Mouse (Mus musculus): ENCODE data around the gene Ssx9. TPM values are rescaled to one million over a fixed set of nuclear protein-coding genes. Genes with fewer than 3 reads are reported as not detected.
"Not testable (repeated sequence)": the region's sequence is repeated elsewhere in the genome, so short reads cannot be mapped to it uniquely, and the experiment has no call there.

Gene Ssx9
- not detected for polyA plus RNA-seq (2012; fragmentation: generic; extraction: Trizol)
- long read RNA-seq, experiment 1, result 0 reads
- long read RNA-seq, experiment 2, result 0 reads

DNA sequence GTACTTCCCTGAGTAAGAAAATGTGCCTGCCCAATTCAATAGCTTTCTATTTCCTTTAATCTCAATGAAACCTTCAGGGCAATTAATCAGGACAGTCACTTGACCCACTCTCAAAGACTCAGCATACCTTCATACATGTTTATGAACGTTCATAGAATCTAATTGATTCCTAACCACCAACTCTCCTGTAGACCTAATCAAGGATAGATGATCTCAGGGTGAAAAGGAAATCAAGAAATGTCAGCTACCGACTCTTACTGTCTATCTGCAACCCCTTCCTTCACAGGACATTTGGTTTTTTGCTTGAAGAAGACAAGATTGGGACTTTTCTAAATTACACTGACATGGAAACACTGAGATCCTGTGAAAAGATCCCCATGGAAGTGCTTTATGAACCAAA is at the start of gene Ssx9:
TSS of gene Ssx9 (plus strand) at position 301 of the 400 bp plus-strand sequence.
- not testable (repeated sequence) for H3K27me3 ChIP-seq (ENCODE audit: control insufficient read depth, insufficient read depth, insufficient read length); H3ac ChIP-seq (ENCODE audit: control insufficient read depth, insufficient read length, low read depth); H3K36me3 ChIP-seq (ENCODE audit: control insufficient read depth, insufficient read depth); H3K79me3 ChIP-seq (ENCODE audit: low read depth); H3K4me3 ChIP-seq (ENCODE audit: insufficient read depth, poor library complexity, severe bottlenecking); H3K79me2 ChIP-seq (ENCODE audit: control insufficient read depth, insufficient read depth)

DNA sequence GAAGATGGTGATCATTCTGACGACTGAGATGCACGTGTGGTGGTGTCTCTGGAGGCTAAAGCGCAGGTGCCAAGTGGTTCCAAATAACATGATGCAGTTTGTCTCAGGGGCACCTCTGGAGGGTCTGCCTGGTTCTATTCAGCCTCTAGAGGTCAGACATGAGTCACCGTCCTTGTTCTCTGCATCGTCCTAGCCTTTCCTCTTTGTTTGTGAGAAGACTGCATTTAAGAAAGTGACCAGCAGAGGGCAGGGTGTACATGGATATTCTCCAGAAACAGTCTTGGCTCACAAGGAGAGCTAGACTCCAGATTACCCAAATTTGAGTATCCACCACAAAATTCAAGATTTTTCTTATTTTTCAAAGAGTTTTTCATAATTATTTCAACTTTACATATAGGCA is 15.3 kb upstream of the Ssx9 start:
- no peaks in the 10 kb centered on the region for H3K36me3 ChIP-seq (ENCODE audit: control insufficient read depth, insufficient read depth)
- no peaks in the 10 kb centered on the region for H3K79me2 ChIP-seq (ENCODE audit: control insufficient read depth, insufficient read depth)
- no peaks in the 10 kb centered on the region for H3K79me3 ChIP-seq (ENCODE audit: low read depth)
- no peaks in the 10 kb centered on the region for H3K27me3 ChIP-seq (ENCODE audit: control insufficient read depth, insufficient read depth, insufficient read length)
- no peak overlapping the region for H3ac ChIP-seq (ENCODE audit: control insufficient read depth, insufficient read length, low read depth)
- TF ChIP-seq USF1 (IDR thresholded peaks at IDR 0.05; ENCODE audit: low read depth) (no peak), CEBPB (IDR thresholded peaks at IDR 0.05; ENCODE audit: low read depth) (no peak), MAX (IDR thresholded peaks at IDR 0.05) (no peak), CTCF (IDR thresholded peaks at IDR 0.05; ENCODE audit: control insufficient read depth, insufficient read depth, insufficient read length) (no peak), MYOG (IDR thresholded peaks at IDR 0.05; ENCODE audit: control insufficient read depth, extremely low read depth, insufficient read length) (no peak), FOSL1 (IDR thresholded peaks at IDR 0.05; ENCODE audit: insufficient read depth, low read length, poor library complexity, severe bottlenecking) (no peak), MYOD1 (IDR thresholded peaks at IDR 0.05; ENCODE audit: control insufficient read depth, insufficient read length, low read depth) (no peak)
- H3K4me3 ChIP-seq (ENCODE audit: insufficient read depth, poor library complexity, severe bottlenecking), result no peak overlapping the region

DNA sequence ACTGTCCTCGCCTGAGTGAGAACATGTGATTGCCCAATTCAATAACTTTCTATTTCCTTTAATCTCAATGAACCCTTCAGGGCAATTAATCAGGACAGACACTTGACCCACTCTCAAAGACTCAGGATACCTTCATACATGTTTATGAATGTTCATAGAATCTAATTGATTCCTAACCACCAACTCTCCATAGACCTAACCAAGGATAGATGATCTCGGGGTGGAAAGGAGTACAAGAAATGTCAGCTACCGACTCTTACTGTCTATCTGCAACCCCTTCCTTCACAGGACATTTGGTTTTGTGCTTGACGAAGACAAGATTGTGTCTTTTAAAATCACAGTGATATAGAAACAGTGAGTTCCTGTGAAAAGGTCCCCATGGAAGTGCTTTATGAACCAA is 55.2 kb downstream of the Ssx9 start, which contains the start of gene Ssxb5:
TSS of gene Ssxb5 (plus strand) at position 301 of the 400 bp plus-strand sequence.
- not testable (repeated sequence) for H3K36me3 ChIP-seq (ENCODE audit: control insufficient read depth, insufficient read depth); H3K79me3 ChIP-seq (ENCODE audit: low read depth); H3K79me2 ChIP-seq (ENCODE audit: control insufficient read depth, insufficient read depth); H3K4me3 ChIP-seq (ENCODE audit: insufficient read depth, poor library complexity, severe bottlenecking); H3K27me3 ChIP-seq (ENCODE audit: control insufficient read depth, insufficient read depth, insufficient read length); H3ac ChIP-seq (ENCODE audit: control insufficient read depth, insufficient read length, low read depth)

Other genes starting within 250 kb of the Ssx9 start
- gene Gm14459, start 223.5 kb upstream of the Ssx9 start, polyA plus RNA-seq (2012; fragmentation: generic; extraction: Trizol), result not detected
- gene Ssxb6, start 200.2 kb upstream of the Ssx9 start, polyA plus RNA-seq (2012; fragmentation: generic; extraction: Trizol), result not detected
- not detected for gene Ssxb3, start 156.6 kb upstream of the Ssx9 start, polyA plus RNA-seq (2012; fragmentation: generic; extraction: Trizol)
- not detected for gene Ssxb8, start 57.6 kb upstream of the Ssx9 start, polyA plus RNA-seq (2012; fragmentation: generic; extraction: Trizol)
- gene Ssxb5, start 55.3 kb downstream of the Ssx9 start, polyA plus RNA-seq (2012; fragmentation: generic; extraction: Trizol), result not detected
- gene Gm6592, start 95.6 kb downstream of the Ssx9 start, polyA plus RNA-seq (2012; fragmentation: generic; extraction: Trizol), result not detected
- not detected for gene Gm5751, start 125.8 kb downstream of the Ssx9 start, polyA plus RNA-seq (2012; fragmentation: generic; extraction: Trizol)
- gene B630019K06Rik, start 143.9 kb downstream of the Ssx9 start, polyA plus RNA-seq (2012; fragmentation: generic; extraction: Trizol), result 2.7 TPM
- gene Fthl17b, start 214.5 kb downstream of the Ssx9 start, polyA plus RNA-seq (2012; fragmentation: generic; extraction: Trizol), result not detected
- not detected for gene Fthl17c, start 228.1 kb downstream of the Ssx9 start, polyA plus RNA-seq (2012; fragmentation: generic; extraction: Trizol)
- 0.08 TPM for gene Fthl17d, start 238.3 kb downstream of the Ssx9 start, polyA plus RNA-seq (2012; fragmentation: generic; extraction: Trizol)